Mouse (Mus musculus): ENCODE measurements around the gene Ifnb1. TPM values are rescaled to one million over a fixed set of nuclear protein-coding genes. Genes with fewer than 3 reads are reported as not detected.

Ifnb1 gene
- polyA plus RNA-seq, 1 experiment from 2014 or later: not detected

DNA sequence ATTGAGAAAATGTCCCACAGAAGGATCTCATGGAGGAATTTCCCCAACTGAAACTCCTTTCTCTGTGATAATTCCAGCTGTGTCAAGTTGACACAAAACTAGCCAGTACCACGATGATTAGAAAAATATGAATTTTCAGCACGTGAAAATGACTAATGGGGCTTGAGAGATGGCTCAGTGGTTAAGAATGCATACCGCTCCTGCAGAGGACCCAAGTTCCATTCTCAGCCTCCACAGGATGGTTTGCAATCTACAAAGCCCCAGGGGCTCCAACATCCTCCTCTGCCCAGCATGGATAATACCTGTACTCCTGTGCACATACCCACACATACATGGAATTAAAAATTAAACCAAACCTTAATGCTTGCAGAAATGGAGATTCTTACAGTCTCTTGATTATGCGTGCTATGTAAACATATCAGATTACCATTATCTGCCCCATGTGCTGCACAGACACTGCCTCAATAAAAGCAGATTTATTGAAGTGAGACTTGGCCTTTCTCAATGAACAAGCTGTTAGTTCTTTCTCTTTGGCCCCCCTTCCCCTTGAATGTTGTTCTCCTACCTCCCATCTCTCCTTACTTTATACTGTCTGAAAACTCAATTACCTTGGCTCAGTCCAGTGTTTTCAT lies 44.3 kb downstream of the Ifnb1 start:
- H3K4me1 ChIP-seq (replicated peaks; ENCODE audit: control insufficient read depth, insufficient read depth, low read length): no peaks in the 10 kb centered on the region
- H3K4me2 ChIP-seq (replicated peaks): no peak overlapping the region
- H3K27ac ChIP-seq: no peak overlapping the region
- ATAC-seq (ENCODE audit: low FRiP score): no peak
- no peak overlapping the region for H3K9ac ChIP-seq
- H3K4me3 ChIP-seq (replicated peaks; ENCODE audit: low read length): no peak overlapping the region
- no peaks in the 10 kb centered on the region for H3K36me3 ChIP-seq (replicated peaks; ENCODE audit: control insufficient read depth, insufficient read depth)
- H3K9me3 ChIP-seq (ENCODE audit: control insufficient read depth, low read length): no peaks in the 10 kb centered on the region
- 89% methylated on average over 4 of the region's 4 CpGs for WGBS
- DNase-seq (ENCODE audit: low spot score): no peak
- H3K27me3 ChIP-seq (ENCODE audit: control insufficient read depth, insufficient read depth, low read length): no peaks in the 10 kb centered on the region

GRCm38 (mm10) chr4:88476511-88477210 lies 45.9 kb downstream of the Ifnb1 start:
- H3K36me3 ChIP-seq (replicated peaks; ENCODE audit: control insufficient read depth, insufficient read depth): no peaks in the 10 kb centered on the region
- 71% methylated on average over 4 of the region's 4 CpGs for WGBS
- no peaks in the 10 kb centered on the region for H3K4me1 ChIP-seq (replicated peaks; ENCODE audit: control insufficient read depth, insufficient read depth, low read length)
- H3K9ac ChIP-seq: no peak overlapping the region
- no peak overlapping the region for H3K27ac ChIP-seq
- DNase-seq (ENCODE audit: low spot score): peak; percentile 10
- H3K4me3 ChIP-seq (replicated peaks; ENCODE audit: low read length): no peak overlapping the region
- no peak for ATAC-seq (ENCODE audit: low FRiP score)
- no peak overlapping the region for H3K4me2 ChIP-seq (replicated peaks)
- no peaks in the 10 kb centered on the region for H3K27me3 ChIP-seq (ENCODE audit: control insufficient read depth, insufficient read depth, low read length)
- H3K9me3 ChIP-seq (ENCODE audit: control insufficient read depth, low read length): no peaks in the 10 kb centered on the region

GRCm38 (mm10) chr4:88476084-88476483 lies 46.5 kb downstream of the Ifnb1 start:
- no peak overlapping the region for H3K4me3 ChIP-seq (replicated peaks; ENCODE audit: low read length)
- no peaks in the 10 kb centered on the region for H3K36me3 ChIP-seq (replicated peaks; ENCODE audit: control insufficient read depth, insufficient read depth)
- H3K4me1 ChIP-seq (replicated peaks; ENCODE audit: control insufficient read depth, insufficient read depth, low read length): no peaks in the 10 kb centered on the region
- no peak overlapping the region for H3K4me2 ChIP-seq (replicated peaks)
- H3K27me3 ChIP-seq (ENCODE audit: control insufficient read depth, insufficient read depth, low read length): no peaks in the 10 kb centered on the region
- no peaks in the 10 kb centered on the region for H3K9me3 ChIP-seq (ENCODE audit: control insufficient read depth, low read length)
- 87% methylated on average over 3 of the region's 3 CpGs for WGBS
- H3K9ac ChIP-seq: no peak overlapping the region
- no peak overlapping the region for H3K27ac ChIP-seq
- DNase-seq (ENCODE audit: low spot score) (no peak), ATAC-seq (ENCODE audit: low FRiP score) (no peak)

Other genes starting within 250 kb of the Ifnb1 start
- gene Hacd4, start 83.8 kb downstream of the Ifnb1 start, polyA plus RNA-seq (2014; fragmentation: Nextera tagmentation; extraction: Ambion mirVana): 5.4 and 6.8 TPM in 2 replicates
- gene Ifna15, start 35.5 kb upstream of the Ifnb1 start, polyA plus RNA-seq (2014; fragmentation: Nextera tagmentation; extraction: Ambion mirVana): not detected in 2 replicates
- not detected in 2 replicates for gene Ifna14, start 49.0 kb upstream of the Ifnb1 start, polyA plus RNA-seq (2014; fragmentation: Nextera tagmentation; extraction: Ambion mirVana)
- not detected in 2 replicates for gene Ifna9, start 69.6 kb upstream of the Ifnb1 start, polyA plus RNA-seq (2014; fragmentation: Nextera tagmentation; extraction: Ambion mirVana)
- not detected in 2 replicates for gene Ifna12, start 80.6 kb upstream of the Ifnb1 start, polyA plus RNA-seq (2014; fragmentation: Nextera tagmentation; extraction: Ambion mirVana)
- gene C87499, start 111.6 kb upstream of the Ifnb1 start, polyA plus RNA-seq (2014; fragmentation: Nextera tagmentation; extraction: Ambion mirVana): not detected in 2 replicates
- not detected in 2 replicates for gene Ifna13, start 121.7 kb upstream of the Ifnb1 start, polyA plus RNA-seq (2014; fragmentation: Nextera tagmentation; extraction: Ambion mirVana)
- not detected in 2 replicates for gene Ifna16, start 154.2 kb upstream of the Ifnb1 start, polyA plus RNA-seq (2014; fragmentation: Nextera tagmentation; extraction: Ambion mirVana)
- not detected in 2 replicates for gene Ifna2, start 161.1 kb upstream of the Ifnb1 start, polyA plus RNA-seq (2014; fragmentation: Nextera tagmentation; extraction: Ambion mirVana)
- gene Ifnab, start 168.6 kb upstream of the Ifnb1 start, polyA plus RNA-seq (2014; fragmentation: Nextera tagmentation; extraction: Ambion mirVana): not detected in 2 replicates
- 2.4 and 3.2 TPM in 2 replicates for gene Gm26566, start 199.0 kb upstream of the Ifnb1 start, polyA plus RNA-seq (2014; fragmentation: Nextera tagmentation; extraction: Ambion mirVana)
- gene Klhl9, start 199.7 kb upstream of the Ifnb1 start, polyA plus RNA-seq (2014; fragmentation: Nextera tagmentation; extraction: Ambion mirVana): 144 and 155 TPM in 2 replicates
- not detected in 2 replicates for gene Gm13271, start 232.1 kb upstream of the Ifnb1 start, polyA plus RNA-seq (2014; fragmentation: Nextera tagmentation; extraction: Ambion mirVana)
- gene Gm13283, start 237.3 kb upstream of the Ifnb1 start, polyA plus RNA-seq (2014; fragmentation: Nextera tagmentation; extraction: Ambion mirVana): 0.15 TPM in 1 of 2 replicates, not detected in the other

All from hindbrain, embryonic 14.5 days (tissue).